Mouse (Mus musculus) layer of hippocampus, postnatal 36 days (tissue): ENCODE data around the gene Asic1. TPM values are rescaled to one million over a fixed set of nuclear protein-coding genes. Genes with fewer than 3 reads are reported as not detected.

ENCODE experiments used
- DNase-seq, 2 experiments: peaks; one replicate each; pipeline ENCODE4 v3.0.0; 2022
- total RNA-seq, 2 experiments: library from RNA; stranded (reverse); gene quantifications; 2 replicates each; pipeline ENCODE4 v1.2.3; 2021

Gene Asic1
- total RNA-seq = 10 to 100 TPM; 34.4 to 36.3 TPM

- DNase-seq = peak; percentile 70 to 76
Observed at GRCm38 (mm10) chr15:99670154-99670821, at the start of gene Asic1. Gene Asic1 (plus strand): TSS chr15:99670368.

- no peak for DNase-seq
Observed at GRCm38 (mm10) chr15:99622063-99622462, 48.1 kb upstream of the Asic1 start.

GRCm38 (mm10) chr15:99631618-99632017 is 38.5 kb upstream of the Asic1 start:
- DNase-seq = no peak

GRCm38 (mm10) chr15:99634702-99635101 is 35.5 kb upstream of the Asic1 start:
- no peak for DNase-seq

- DNase-seq = no peak
Observed at GRCm38 (mm10) chr15:99637405-99638123, 32.6 kb upstream of the Asic1 start.

GRCm38 (mm10) chr15:99638124-99638485 is 32.1 kb upstream of the Asic1 start:
- no peak for DNase-seq

- no peak for DNase-seq
Observed at GRCm38 (mm10) chr15:99642622-99643021, 27.5 kb upstream of the Asic1 start.

- DNase-seq = no peak
Observed at GRCm38 (mm10) chr15:99643832-99644231, 26.3 kb upstream of the Asic1 start.

DNA sequence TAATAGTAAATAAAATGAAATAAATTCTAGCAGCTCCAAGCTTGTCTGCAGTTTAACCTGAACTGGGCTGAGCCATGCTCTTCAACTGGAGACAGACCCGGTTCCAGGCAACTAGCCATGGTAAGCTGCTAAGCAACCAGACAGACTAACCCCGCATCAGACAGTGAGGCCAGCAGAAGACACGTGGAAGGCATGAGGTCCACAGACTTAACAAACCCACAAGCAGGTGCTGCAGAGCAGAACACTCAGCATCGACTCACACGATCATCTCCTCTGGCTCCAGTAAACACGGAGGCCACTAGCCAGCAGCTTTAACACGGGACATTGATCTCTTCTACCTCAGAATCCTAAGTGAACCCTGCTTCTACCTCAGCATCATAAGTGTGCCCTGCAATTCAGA is 25.4 kb upstream of the Asic1 start:
- peak in 1 of 2 experiments; percentile 33 for DNase-seq

GRCm38 (mm10) chr15:99648326-99648725 is 21.8 kb upstream of the Asic1 start:
- no peak for DNase-seq

- DNase-seq = no peak
Observed at GRCm38 (mm10) chr15:99649067-99649761, 21.0 kb upstream of the Asic1 start.

DNA sequence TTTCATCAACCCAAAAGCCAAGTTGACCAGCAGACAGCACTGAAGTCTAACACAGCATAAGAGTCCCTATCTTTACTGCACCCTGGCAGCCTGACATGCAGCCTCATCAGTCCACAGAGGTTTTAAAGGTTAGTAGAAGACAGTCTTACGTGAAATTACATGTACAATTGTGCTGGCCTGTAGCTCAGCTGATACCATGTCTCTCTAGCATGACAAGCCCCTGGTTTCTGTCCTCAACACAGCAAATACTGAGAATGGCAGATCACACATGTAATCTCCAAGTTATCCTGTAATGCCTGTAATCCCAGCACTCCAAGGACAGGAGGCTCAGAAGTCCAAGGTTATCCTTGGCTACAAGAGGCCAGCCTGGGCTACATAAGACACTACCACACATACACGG is 19.9 kb upstream of the Asic1 start:
- DNase-seq = no peak

DNA sequence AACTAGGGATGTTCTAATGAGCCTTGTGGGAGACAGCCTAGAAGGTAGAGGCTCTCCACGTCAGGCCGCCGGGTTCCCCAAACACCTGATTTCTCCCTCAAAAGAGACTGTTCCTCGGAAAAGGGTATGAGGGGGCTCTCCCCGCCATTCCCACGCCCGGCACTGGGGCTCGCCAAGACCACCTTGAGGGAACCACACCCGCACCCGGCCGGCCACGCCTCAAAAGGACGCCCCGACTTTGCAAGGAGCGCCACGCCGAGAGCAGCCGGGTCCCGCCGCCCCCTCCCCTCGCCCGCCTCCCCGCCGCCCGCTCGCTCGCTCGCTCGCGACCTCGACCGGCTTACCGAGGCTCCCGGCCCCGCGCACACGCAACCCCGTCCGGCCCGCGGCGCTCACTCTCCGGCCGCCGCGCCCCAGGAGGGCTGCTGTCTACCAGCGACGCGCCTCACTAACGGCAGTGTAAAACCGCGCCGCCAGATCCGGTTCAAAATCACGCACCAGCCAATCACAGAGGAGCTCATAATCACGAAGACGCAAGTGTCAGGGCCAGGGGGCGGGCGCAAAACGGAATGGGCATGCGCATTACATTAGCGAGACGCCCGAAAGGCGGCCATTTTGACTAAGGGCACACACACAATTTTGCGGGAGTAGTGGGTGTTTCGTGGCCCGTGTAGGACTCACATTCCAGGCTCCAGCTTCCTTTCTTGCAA is 18.9 kb upstream of the Asic1 start, which contains the start of gene Racgap1:
Gene Racgap1 (minus strand): TSS at position 494 of the 710 bp plus-strand sequence.
- peak; percentile 93 for DNase-seq

- no peak for DNase-seq
Observed at GRCm38 (mm10) chr15:99651984-99652872, 17.9 kb upstream of the Asic1 start.

GRCm38 (mm10) chr15:99653291-99653690 is 16.9 kb upstream of the Asic1 start:
- no peak for DNase-seq

DNA sequence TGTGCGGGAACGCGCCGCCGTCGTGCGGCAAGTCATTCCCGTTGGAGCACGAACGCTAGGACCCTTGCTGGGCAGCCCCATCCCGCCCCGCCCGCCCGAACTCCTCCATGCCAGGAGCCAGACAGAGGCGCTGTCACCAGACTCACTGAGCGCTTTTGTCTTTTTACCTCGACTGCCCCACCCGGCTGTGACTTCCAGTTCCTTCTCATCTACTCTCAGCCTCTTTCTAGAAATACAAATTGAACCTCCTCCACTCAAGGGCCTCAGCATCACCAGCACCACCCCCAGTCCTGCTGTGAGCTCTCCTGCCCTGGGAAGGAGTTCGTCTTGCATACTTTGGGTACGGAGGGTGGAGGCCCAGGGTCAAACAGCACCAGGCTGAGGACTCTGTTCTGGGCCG is 16.3 kb upstream of the Asic1 start:
- DNase-seq = no peak

- no peak for DNase-seq
Observed at GRCm38 (mm10) chr15:99655956-99656355, 14.2 kb upstream of the Asic1 start.

DNA sequence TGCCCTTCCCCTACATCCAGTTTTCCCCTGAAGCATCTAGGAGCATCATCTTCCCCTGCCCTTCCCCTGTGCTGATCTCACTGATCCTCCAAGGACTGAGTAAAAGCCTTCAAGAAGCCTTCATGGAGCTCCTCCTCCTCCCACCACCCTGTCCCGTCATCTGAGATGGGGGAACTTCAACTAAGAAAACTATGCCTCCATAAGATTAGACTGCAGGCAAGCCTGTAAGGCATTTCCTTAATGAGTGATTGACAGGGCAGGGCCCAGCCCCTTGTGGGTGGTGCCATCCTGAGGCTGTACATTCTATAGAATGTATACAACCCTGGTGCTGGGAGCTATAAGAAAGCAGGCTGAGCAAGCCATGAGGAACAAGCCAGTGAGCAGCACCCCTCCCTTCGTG is 11.7 kb upstream of the Asic1 start:
- DNase-seq = no peak

DNA sequence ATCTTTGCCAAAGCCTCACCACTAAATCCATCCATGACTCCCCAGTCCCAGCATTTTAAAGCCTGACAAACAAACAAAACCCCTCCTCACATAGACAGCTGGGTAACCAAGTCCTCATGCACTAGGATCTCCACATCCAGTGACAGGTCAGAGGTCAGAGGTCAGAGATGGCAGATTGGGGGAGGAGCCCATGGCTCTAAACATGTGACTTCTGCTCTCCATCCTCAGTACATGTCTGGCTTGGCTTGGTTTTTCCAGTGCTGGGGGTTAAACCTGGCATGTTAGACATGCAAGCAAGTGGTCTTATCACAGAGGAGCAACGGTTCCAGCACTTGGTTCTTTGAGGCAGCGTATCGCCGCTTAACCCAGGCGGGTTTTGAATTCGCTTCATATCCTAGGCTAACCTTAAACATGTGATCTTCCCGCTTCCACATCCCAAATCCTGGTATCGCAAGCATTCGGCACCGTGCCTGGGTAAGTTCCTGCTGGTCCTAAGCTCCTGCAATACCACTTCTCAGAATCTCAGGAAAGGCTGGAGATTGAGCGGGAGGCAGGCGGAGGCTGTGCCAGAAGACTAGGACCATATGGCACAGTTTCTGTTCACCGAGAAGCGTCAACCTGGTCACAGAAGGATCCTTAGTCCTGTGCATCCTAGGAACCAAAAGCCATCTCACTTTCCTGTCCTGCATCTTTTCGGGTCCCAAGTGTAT is 8.9 kb upstream of the Asic1 start:
- no peak for DNase-seq

DNA sequence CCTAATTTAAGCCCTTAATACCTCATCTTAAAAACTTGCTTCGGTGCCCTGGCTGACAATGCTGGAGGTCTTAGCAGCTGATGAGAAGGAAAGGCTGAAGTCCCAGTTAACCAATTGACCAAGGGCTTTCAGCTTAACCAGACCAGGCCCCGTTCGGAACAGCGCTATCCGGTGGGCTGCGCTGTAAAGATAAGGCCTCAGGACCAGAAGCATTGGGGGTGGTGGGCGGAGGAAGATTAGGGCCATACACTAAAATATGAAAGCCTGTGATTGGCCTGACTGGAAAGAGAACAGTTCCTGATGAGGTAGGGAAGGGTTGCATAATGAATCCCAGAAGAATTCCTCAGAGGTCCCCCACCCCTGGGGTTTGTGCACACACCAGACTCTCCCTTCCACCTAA is 7.8 kb upstream of the Asic1 start:
- no peak for DNase-seq

DNA sequence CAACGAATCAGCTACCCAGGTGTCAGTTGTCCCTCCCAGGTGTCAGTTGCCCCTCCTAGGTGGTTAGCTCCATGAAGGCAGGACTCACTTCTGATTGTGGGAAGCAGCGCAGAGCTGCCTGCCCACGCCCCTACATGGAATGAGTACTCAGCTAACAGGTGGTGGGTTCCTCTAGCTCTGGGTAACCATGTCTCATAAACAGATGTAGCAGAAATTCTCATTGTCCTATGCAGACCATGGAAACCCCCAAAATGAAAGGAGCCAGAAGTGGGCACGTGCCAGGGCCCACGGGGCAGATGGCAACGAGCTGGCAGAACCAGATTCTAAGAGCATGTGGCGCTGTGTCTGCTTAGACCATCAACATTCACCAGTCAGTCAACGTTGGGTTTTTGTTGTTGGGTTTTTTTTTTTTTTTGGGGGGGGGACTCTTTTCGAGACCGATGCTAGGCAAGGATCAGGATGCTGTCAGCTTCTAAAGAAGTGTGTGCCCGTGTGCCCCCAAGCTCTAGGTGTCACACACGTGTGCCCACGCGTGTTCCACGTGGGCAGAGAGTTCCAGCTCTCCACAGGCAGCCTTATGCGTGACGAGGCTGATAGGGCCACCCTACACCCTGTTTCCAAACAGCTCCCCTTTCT is 6.1 kb upstream of the Asic1 start:
- DNase-seq = peak; percentile 62 to 67
